Mouse (Mus musculus) midbrain, embryonic 11.5 days (tissue): Measurements from ENCODE around the gene Olfr68. TPM values are rescaled to one million over a fixed set of nuclear protein-coding genes. Genes with fewer than 3 reads are reported as not detected.
"Not testable (repeated sequence)": the region's sequence is repeated elsewhere in the genome, so short reads cannot be mapped to it uniquely, and the experiment has no call there.

Experiments used
- ATAC-seq: fragments of 200-750 bp; cut with Nextera tagmentation; 2 replicates; pipeline ENCODE4 v1.8.0; 2017; ENCODE audit warnings: moderate TSS enrichment, moderate library complexity; ENCODE audit not compliant: low FRiP score
- DNase-seq: peaks from one replicate; pipeline ENCODE4 v3.0.0; 2015; ENCODE audit warnings: low spot score; ENCODE audit errors: missing footprints
- H3K27ac ChIP-seq: fragments of 300-500 bp; sonication (generic); 2 replicates; pipeline ENCODE4 v1.5.1; 2014; ENCODE audit warnings: low read depth, low read length
- H3K27me3 ChIP-seq: fragments of 300-500 bp; sonication (generic); 2 replicates; pipeline ENCODE4 v1.6.1; 2014; ENCODE audit warnings: mild to moderate bottlenecking, low read length, moderate library complexity, mixed read lengths; ENCODE audit not compliant: control insufficient read depth, insufficient read depth
- H3K36me3 ChIP-seq: fragments of 300-500 bp; sonication (generic); 2 replicates; pipeline ENCODE4 v1.6.1; 2014; ENCODE audit warnings: mild to moderate bottlenecking, low read length, moderate library complexity, mixed read lengths; ENCODE audit not compliant: control insufficient read depth, insufficient read depth
- H3K4me1 ChIP-seq: fragments of 300-500 bp; sonication (generic); 2 replicates; pipeline ENCODE4 v1.6.1; 2014; ENCODE audit warnings: low read length; ENCODE audit not compliant: control insufficient read depth, insufficient read depth
- H3K4me2 ChIP-seq: fragments of 300-500 bp; sonication (generic); 2 replicates; pipeline ENCODE4 v1.6.1; 2014; ENCODE audit warnings: mild to moderate bottlenecking, moderate library complexity
- H3K4me3 ChIP-seq: fragments of 300-500 bp; sonication (generic); 2 replicates; pipeline ENCODE4 v1.5.1; 2014; ENCODE audit warnings: low read depth, low read length
- H3K9ac ChIP-seq: fragments of 300-500 bp; sonication (generic); 2 replicates; pipeline ENCODE4 v1.6.1; 2014; ENCODE audit warnings: low read length
- H3K9me3 ChIP-seq: fragments of 300-500 bp; sonication (generic); 2 replicates; pipeline ENCODE4 v1.6.1; 2016; ENCODE audit warnings: low read length; ENCODE audit not compliant: control insufficient read depth
- WGBS: fragments of 180-500 bp; shearing (Covaris S2); extraction: QIAGEN DNeasy Blood & Tissue Kit; methylation state at CpG from one replicate; pipeline ENCODE4 v1.1.7; 2014; 5-methylcytosine and 5-hydroxymethylcytosine counted together
- polyA plus RNA-seq: library from polyadenylated mRNA; unstranded; fragments of >200 nt; fragmentation: Nextera tagmentation; extraction: Ambion mirVana; gene quantifications from 2 replicates; pipeline ENCODE4 v1.2.1, GENCODE M21; 2014

Olfr68 gene
- polyA plus RNA-seq, 1 experiment from 2014 or later = not detected

DNA sequence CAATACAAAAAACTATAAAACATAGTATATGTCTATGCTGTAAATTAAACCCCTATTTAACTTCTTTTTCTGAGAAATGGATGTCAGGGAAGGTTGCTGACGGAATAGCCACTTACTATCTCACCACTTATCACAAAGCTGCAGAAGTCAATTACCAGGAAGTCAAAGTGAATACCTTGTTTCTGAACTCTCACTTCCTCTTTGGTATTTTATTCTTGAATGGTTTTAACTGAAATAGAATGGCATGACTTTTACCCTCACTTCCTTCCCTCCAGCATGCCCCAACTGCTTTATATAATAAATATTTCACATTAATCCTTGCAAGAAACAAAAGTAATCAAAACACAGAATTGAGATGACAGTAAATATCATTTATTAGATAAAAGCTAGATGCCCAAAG lies 32.7 kb upstream of the Olfr68 start:
- Histone ChIP-seq H3K36me3 (no peaks in the 10 kb centered on the region), H3K4me3 (no peak overlapping the region), H3K9ac (no peak overlapping the region), H3K9me3 (no peaks in the 10 kb centered on the region), H3K4me2 (no peak overlapping the region), H3K4me1 (no peaks in the 10 kb centered on the region), H3K27ac (no peak overlapping the region), H3K27me3 (no peaks in the 10 kb centered on the region)
- 73% methylated on average over 1 of the region's 1 CpGs for WGBS
- DNase-seq = no peak
- no peak for ATAC-seq

DNA sequence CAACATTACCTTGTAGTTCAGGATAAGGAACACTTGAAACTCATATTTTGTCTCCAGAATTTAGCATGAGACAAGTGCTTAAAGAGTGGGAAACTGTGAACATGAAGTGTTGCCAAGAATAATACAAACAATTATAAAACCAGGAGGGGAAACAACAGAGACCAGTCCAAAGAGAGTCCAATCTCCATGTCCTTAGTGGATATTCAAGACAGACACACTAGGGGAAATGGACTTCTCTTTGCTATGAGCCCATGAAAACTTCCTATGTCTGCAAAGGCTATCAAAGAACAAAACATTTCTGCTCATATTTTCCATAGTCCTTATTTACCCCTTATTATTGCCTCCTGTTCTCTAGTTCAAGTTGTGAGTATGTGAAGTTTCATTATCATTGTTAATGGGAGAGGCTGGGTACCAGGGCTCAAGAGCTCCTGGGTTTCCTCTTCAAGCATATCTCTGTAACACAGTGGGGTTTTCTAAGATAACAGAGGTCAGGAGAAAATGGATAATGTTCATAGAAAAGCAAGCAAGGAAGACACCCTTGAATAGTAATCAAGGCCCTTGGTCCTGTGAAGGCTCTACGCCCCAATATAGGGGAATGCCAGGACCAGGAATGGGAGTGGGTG lies 31.8 kb upstream of the Olfr68 start:
- Histone ChIP-seq H3K36me3 (no peaks in the 10 kb centered on the region), H3K27me3 (no peaks in the 10 kb centered on the region), H3K4me3 (no peak overlapping the region), H3K4me1 (no peaks in the 10 kb centered on the region), H3K4me2 (no peak overlapping the region), H3K9me3 (no peaks in the 10 kb centered on the region), H3K27ac (no peak overlapping the region), H3K9ac (no peak overlapping the region)
- 90% methylated on average over 1 of the region's 1 CpGs for WGBS
- DNase-seq (no peak), ATAC-seq (no peak)

DNA sequence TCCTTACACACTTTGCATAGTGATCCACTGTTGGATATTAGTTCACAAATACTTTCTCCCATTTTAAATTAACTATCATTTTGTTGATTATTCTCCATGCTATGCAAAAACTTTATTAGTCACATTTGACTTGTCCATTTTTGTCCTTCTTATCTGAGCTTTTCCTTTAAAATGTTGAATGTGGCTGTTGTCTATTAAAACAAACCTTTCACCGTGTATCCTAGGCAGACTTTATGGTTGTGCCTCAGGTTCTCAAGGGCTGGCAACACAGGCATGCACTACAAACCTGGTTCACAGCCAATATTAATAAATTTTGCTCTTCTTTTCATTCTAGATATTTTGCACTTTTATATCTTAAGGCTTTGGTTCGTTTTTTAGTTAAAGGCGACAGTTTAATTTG lies 31.2 kb upstream of the Olfr68 start:
- H3K36me3 ChIP-seq = no peaks in the 10 kb centered on the region
- no peaks in the 10 kb centered on the region for H3K27me3 ChIP-seq
- no peak overlapping the region for H3K4me3 ChIP-seq
- no peak overlapping the region for H3K4me2 ChIP-seq
- H3K27ac ChIP-seq = no peak overlapping the region
- H3K9me3 ChIP-seq = no peaks in the 10 kb centered on the region
- H3K4me1 ChIP-seq = no peaks in the 10 kb centered on the region
- no peak overlapping the region for H3K9ac ChIP-seq
- no peak for ATAC-seq
- no peak for DNase-seq
- WGBS = 84% methylated on average over 3 of the region's 3 CpGs

DNA sequence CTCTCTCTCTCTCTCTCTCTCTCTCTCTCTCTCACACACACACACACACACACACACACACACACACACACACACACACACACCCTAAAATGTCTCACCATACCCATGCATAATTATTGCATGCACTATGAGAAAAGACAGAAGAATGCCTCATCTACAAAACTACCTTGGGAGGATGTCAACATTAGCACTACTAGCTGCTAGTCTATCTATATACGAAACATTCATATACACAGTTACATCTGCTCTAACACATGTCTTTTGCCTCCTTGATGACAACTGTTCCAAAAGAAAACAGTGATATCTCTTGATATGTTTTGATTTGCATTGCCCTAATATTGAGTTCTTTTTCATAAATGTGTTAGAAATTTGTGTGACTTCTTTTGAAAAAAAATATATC lies 30.8 kb upstream of the Olfr68 start:
- no peak overlapping the region for H3K4me2 ChIP-seq
- DNase-seq = no peak

DNA sequence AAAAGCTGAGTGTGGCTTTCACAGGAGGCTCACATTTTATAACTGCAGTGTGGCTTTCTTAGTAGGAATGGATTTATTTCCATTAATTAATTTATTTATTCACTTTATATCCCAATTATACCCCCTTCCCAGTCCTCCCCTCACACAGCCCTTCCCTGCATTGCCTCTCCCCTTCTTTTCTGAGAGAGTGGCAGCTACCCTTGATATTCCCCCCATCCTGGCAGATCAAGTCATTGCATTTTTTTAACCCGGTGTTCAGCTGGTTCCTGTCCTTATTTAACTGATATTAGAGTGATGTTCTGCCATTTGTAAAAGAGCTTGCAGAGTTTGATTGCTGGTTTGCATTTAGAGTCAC lies 30.3 kb upstream of the Olfr68 start:
- Histone ChIP-seq H3K27ac (no peak overlapping the region), H3K27me3 (no peaks in the 10 kb centered on the region), H3K4me1 (no peaks in the 10 kb centered on the region), H3K4me2 (no peak overlapping the region), H3K4me3 (no peak overlapping the region), H3K9me3 (no peaks in the 10 kb centered on the region), H3K36me3 (no peaks in the 10 kb centered on the region), H3K9ac (no peak overlapping the region)
- DNase-seq = no peak
- ATAC-seq = no peak
- 73% methylated on average over 1 of the region's 1 CpGs for WGBS

More for the DNA sequence above, 30.8 kb upstream of the Olfr68 start:
- Histone ChIP-seq H3K4me1 (no peaks in the 10 kb centered on the region), H3K9me3 (no peaks in the 10 kb centered on the region), H3K27ac (no peak overlapping the region), H3K27me3 (no peaks in the 10 kb centered on the region), H3K9ac (no peak overlapping the region), H3K4me3 (no peak overlapping the region), H3K36me3 (no peaks in the 10 kb centered on the region)
- ATAC-seq = no peak
- WGBS = 79% methylated on average over 1 of the region's 1 CpGs

DNA sequence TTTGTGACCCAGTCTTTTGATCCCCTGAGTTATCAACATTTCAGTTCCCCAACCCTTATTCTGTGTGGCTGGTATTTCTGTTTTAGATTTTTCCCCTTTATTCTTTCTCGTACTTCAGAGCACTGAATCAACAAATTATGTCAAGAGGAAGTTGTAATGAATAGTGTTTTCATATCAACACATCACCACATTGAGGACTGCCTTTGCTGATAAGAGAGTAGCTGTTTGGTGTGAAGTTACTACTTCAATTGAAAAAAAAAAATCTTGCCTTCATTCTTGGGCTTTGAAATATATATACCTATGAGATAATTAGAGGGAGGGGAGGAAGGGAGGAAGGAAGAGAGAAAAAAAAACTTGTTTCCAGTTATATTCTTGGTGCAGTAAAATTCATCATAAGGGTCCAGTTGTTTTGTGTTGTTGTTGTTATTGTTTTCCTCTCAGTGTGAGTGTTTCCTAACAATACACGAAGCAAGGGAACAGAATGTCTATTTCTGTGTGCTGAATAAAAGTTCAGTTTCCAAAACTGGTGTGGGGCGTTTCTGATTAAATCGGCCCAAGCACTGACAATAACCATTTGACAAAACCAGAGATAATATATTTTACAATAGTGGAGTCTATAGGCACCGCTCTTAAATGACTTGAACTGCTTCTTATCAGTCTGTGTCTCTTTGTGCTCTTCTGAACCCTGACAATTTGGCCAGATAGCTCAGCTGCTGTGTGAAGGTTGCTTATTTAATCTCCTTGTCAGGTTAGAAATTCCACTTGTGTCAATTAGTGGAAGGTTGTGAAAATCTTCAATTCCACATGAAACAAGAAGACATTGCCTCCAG lies 29.7 kb upstream of the Olfr68 start:
- DNase-seq = no peak
- no peaks in the 10 kb centered on the region for H3K27me3 ChIP-seq
- no peak overlapping the region for H3K9ac ChIP-seq
- no peak overlapping the region for H3K27ac ChIP-seq
- no peak overlapping the region for H3K4me3 ChIP-seq
- no peaks in the 10 kb centered on the region for H3K4me1 ChIP-seq
- H3K9me3 ChIP-seq = no peaks in the 10 kb centered on the region
- 82% methylated on average over 5 of the region's 5 CpGs for WGBS
- no peak overlapping the region for H3K4me2 ChIP-seq
- no peaks in the 10 kb centered on the region for H3K36me3 ChIP-seq
- ATAC-seq = no peak

DNA sequence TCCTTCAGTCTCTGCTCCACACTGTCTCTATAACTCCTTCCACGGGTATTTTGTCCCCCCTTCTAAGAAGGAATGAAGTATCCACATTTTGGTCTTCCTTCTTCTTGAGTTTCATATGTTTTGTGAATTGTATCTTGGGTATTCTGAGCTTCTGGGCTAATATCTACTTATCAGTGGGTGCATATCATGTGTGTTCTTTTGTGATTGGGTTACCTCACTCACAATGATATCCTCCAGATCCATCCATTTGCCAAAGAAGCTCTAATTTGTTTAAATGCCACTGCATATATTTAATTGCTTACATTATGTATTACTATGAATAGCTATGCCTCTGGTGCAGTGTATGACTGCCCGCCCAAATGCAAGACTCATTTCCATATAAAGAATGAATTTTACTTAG lies 28.6 kb upstream of the Olfr68 start:
- H3K27ac ChIP-seq, H3K9me3 ChIP-seq, DNase-seq, H3K4me2 ChIP-seq, H3K36me3 ChIP-seq, H3K4me1 ChIP-seq, H3K27me3 ChIP-seq, H3K9ac ChIP-seq, ATAC-seq, H3K4me3 ChIP-seq: not testable (repeated sequence)
- WGBS = 67% methylated on average over 2 of the region's 2 CpGs

DNA sequence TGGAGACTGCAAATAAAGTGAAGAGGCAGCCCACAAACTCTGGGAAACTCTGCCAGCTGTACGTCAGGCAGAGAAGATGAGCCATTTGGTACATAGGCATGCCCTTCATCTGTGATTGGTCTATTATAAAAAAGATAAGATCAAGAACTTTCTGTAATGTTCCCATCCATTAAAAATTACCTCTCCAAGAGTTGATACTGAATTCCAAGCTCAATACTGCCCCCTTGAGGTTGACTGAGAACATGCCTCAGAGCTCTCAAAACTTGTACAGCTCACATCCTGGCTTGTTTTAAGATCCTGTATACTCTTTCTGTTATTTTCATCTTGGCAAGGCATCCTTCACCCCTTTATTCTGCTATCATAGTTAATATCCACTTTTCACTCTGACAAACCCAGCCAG lies 27.4 kb upstream of the Olfr68 start:
- Histone ChIP-seq H3K4me3 (no peak overlapping the region), H3K27me3 (no peaks in the 10 kb centered on the region), H3K36me3 (no peaks in the 10 kb centered on the region), H3K9me3 (no peaks in the 10 kb centered on the region), H3K4me1 (no peaks in the 10 kb centered on the region), H3K9ac (no peak overlapping the region), H3K4me2 (no peak overlapping the region), H3K27ac (no peak overlapping the region)
- DNase-seq (peak; percentile 82), ATAC-seq (peak; percentile 57; the same call in 1 of the 2 replicates)
- WGBS = 81% methylated on average over 1 of the region's 1 CpGs

DNA sequence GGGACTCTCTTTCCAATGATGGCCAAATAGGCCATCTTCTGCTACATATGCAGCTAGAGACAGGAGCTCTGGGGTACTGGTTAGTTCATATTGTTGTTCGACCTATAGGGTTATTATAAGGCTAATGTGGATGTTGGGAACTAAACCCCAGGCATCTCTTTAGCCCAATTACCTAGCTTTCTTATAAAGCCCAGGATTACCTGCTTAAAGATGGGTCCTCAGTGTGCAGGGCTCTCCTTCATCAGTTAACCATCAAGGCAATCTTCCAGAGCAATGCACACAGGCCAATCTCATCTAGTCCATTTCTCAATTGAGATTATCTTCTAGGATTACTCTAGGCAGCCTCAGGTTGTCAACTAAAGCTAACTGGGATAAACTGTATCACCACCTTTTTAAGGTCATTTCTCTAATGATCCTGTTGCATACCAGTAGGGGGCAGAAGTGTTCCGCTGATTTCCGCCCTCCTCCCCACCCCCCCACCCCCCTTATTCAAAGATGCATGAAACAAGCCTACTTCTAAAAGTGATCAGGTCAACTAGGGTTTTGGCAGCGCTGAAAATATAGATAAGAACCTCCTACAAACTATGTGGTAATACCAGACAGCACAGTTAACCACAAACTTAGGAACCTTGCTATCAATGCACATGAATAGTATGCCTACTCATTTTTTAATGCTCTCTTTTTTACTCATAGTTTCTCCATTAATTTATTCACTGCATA lies 13.3 kb upstream of the Olfr68 start:
- no peak overlapping the region for H3K4me3 ChIP-seq
- H3K36me3 ChIP-seq = no peaks in the 10 kb centered on the region
- no peak for ATAC-seq
- DNase-seq = no peak
- no peak overlapping the region for H3K9ac ChIP-seq
- no peak overlapping the region for H3K4me2 ChIP-seq
- no peaks in the 10 kb centered on the region for H3K4me1 ChIP-seq
- no peak overlapping the region for H3K27ac ChIP-seq
- WGBS = 21% methylated on average over 4 of the region's 4 CpGs
- H3K27me3 ChIP-seq = no peaks in the 10 kb centered on the region
- no peaks in the 10 kb centered on the region for H3K9me3 ChIP-seq
